Mouse (Mus musculus) liver, adult (tissue): ENCODE data around the gene Milr1.
A peak's percentile ranks its signal among the peaks of the same experiment; 100 is the strongest.

ENCODE experiments used
- GATA4 ChIP-seq: IDR thresholded peaks from 2 replicates; pipeline ENCODE4 v1.6.1; 2014; ENCODE audit warnings: mild to moderate bottlenecking, low read length; ENCODE audit not compliant: insufficient replicate concordance

Gene Milr1

GRCm38 (mm10) chr11:106751039-106752018 lies at the start of gene Milr1:
Gene Milr1, plus strand, starts transcription at chr11:106751226.
- TF ChIP-seq GATA4: no peak

GRCm38 (mm10) chr11:106701589-106701988 lies 49.4 kb upstream of the Milr1 start:
- TF ChIP-seq GATA4: no peak

- no peak for TF ChIP-seq GATA4
Measured at GRCm38 (mm10) chr11:106702584-106702983, 48.4 kb upstream of the Milr1 start.

GRCm38 (mm10) chr11:106703931-106704330 lies 47.1 kb upstream of the Milr1 start:
- no peak for TF ChIP-seq GATA4

GRCm38 (mm10) chr11:106704399-106705111 lies 46.5 kb upstream of the Milr1 start:
- no peak for TF ChIP-seq GATA4

GRCm38 (mm10) chr11:106706212-106706611 lies 44.8 kb upstream of the Milr1 start:
- no peak for TF ChIP-seq GATA4

GRCm38 (mm10) chr11:106707085-106707484 lies 43.9 kb upstream of the Milr1 start:
- TF ChIP-seq GATA4: no peak

GRCm38 (mm10) chr11:106707866-106708265 lies 43.2 kb upstream of the Milr1 start:
- TF ChIP-seq GATA4: no peak

- no peak for TF ChIP-seq GATA4
Measured at GRCm38 (mm10) chr11:106709227-106709985, 41.6 kb upstream of the Milr1 start.

- no peak for TF ChIP-seq GATA4
Measured at GRCm38 (mm10) chr11:106710789-106711188, 40.2 kb upstream of the Milr1 start.

- peak; percentile 57; the same call in 1 of the 2 replicates for TF ChIP-seq GATA4
Measured at GRCm38 (mm10) chr11:106715066-106715465, 36.0 kb upstream of the Milr1 start.

GRCm38 (mm10) chr11:106716568-106716967 lies 34.5 kb upstream of the Milr1 start:
- TF ChIP-seq GATA4: no peak

GRCm38 (mm10) chr11:106720379-106720778 lies 30.6 kb upstream of the Milr1 start:
- no peak for TF ChIP-seq GATA4

- no peak for TF ChIP-seq GATA4
Measured at GRCm38 (mm10) chr11:106722831-106723361, 28.1 kb upstream of the Milr1 start.

GRCm38 (mm10) chr11:106723611-106724125 lies 27.4 kb upstream of the Milr1 start:
- no peak for TF ChIP-seq GATA4
